Mouse (Mus musculus) kidney, adult 2 months (tissue): ENCODE results near the gene Fam178b.

Experiments used
- CTCF ChIP-seq: fragments of 200-500 bp; conservative IDR thresholded peaks from 2 replicates; pipeline ENCODE4 v1.5.1; 2011; ENCODE audit warnings: low read depth, mild to moderate bottlenecking, control low read depth, low read length, moderate library complexity, mixed read lengths; ENCODE audit not compliant: insufficient read depth, insufficient read length
- POLR2A ChIP-seq: fragments of 200-500 bp; IDR thresholded peaks from one replicate; pipeline ENCODE4 v1.6.1; 2011; ENCODE audit warnings: low read depth, low read length, control low read depth

GRCm38 (mm10) chr1:36656233-36656632 lies 26.8 kb downstream of the Fam178b start:
- no peak for TF ChIP-seq CTCF
- TF ChIP-seq POLR2A, result no peak
